Mouse (Mus musculus): ENCODE data around the gene Iqcn. TPM values are rescaled to one million over a fixed set of nuclear protein-coding genes. Genes with fewer than 3 reads are reported as not detected.

Gene Iqcn
- total RNA-seq (2021), result under 1 TPM in 1 of 2 experiments, not detected in 1; 0.07 TPM

- intact Hi-C loops (cut with DNase I), result loop anchor here (5.0 kb wide), 1 partner anchor 91 kb away; no protein-coding TSS in a partner anchor
These were observed at the start of gene Iqcn for GRCm38 (mm10) chr8:70703287-70703686. Gene Iqcn (plus strand): TSS chr8:70703457.

GRCm38 (mm10) chr8:70654121-70654520 lies 49.1 kb upstream of the Iqcn start:
- no peak for DNase-seq
- intact Hi-C loops (cut with DNase I), result loop anchor here (5.0 kb wide), 1 partner anchor 42 kb away; no protein-coding TSS in a partner anchor

More at GRCm38 (mm10) chr8:70703287-70703686, at the start of gene Iqcn:
- no peak for DNase-seq

GRCm38 (mm10) chr8:70655469-70655868 lies 47.8 kb upstream of the Iqcn start:
- no peak for DNase-seq
- intact Hi-C loops (cut with DNase I), result no loop called here

- intact Hi-C loops (cut with DNase I), result no loop called here
- no peak for DNase-seq
These were observed 47.0 kb upstream of the Iqcn start for GRCm38 (mm10) chr8:70656193-70656790.

GRCm38 (mm10) chr8:70657214-70657613 lies 46.0 kb upstream of the Iqcn start:
- DNase-seq, result no peak
- intact Hi-C loops (cut with DNase I), result no loop called here

GRCm38 (mm10) chr8:70657739-70658138 lies 45.5 kb upstream of the Iqcn start:
- no peak for DNase-seq

GRCm38 (mm10) chr8:70658897-70659603 lies 44.2 kb upstream of the Iqcn start:
- no peak for DNase-seq
- intact Hi-C loops (cut with DNase I), result no loop called here

More at GRCm38 (mm10) chr8:70657739-70658138, 45.5 kb upstream of the Iqcn start:
- intact Hi-C loops (cut with DNase I), result no loop called here

- peak; percentile 92 to 94 for DNase-seq
- intact Hi-C loops (cut with DNase I), result no loop called here
These were observed 43.5 kb upstream of the Iqcn start for GRCm38 (mm10) chr8:70659604-70660272.

- intact Hi-C loops (cut with DNase I), result no loop called here
- DNase-seq, result no peak
These were observed 43.0 kb upstream of the Iqcn start, which contains the start of gene Pgpep1 for GRCm38 (mm10) chr8:70660273-70660725. Gene Pgpep1 (minus strand): TSS chr8:70660388.

- DNase-seq, result no peak
- intact Hi-C loops (cut with DNase I), result no loop called here
These were observed 39.6 kb upstream of the Iqcn start for GRCm38 (mm10) chr8:70663691-70664090.

- intact Hi-C loops (cut with DNase I), result no loop called here
- DNase-seq, result no peak
These were observed 38.6 kb upstream of the Iqcn start for GRCm38 (mm10) chr8:70664631-70665030.

GRCm38 (mm10) chr8:70665599-70665998 lies 37.7 kb upstream of the Iqcn start:
- no peak for DNase-seq

GRCm38 (mm10) chr8:70667071-70667470 lies 36.2 kb upstream of the Iqcn start:
- DNase-seq, result peak; percentile 80 to 81
- intact Hi-C loops (cut with DNase I), result no loop called here

More at GRCm38 (mm10) chr8:70665599-70665998, 37.7 kb upstream of the Iqcn start:
- intact Hi-C loops (cut with DNase I), result no loop called here

GRCm38 (mm10) chr8:70671615-70672324 lies 31.5 kb upstream of the Iqcn start:
- intact Hi-C loops (cut with DNase I), result no loop called here
- peak; percentile 69 to 70 for DNase-seq

- intact Hi-C loops (cut with DNase I), result loop anchor here (1.0 kb wide), 1 partner anchor 28 kb away; no protein-coding TSS in a partner anchor
- DNase-seq, result no peak
These were observed 30.8 kb upstream of the Iqcn start for GRCm38 (mm10) chr8:70672325-70673078.

GRCm38 (mm10) chr8:70673079-70673856 lies 30.0 kb upstream of the Iqcn start, which contains the start of gene Lsm4:
Gene Lsm4 (plus strand): TSS chr8:70673248.
- intact Hi-C loops (cut with DNase I), result loop anchor here (1.0 kb wide), 1 partner anchor 27 kb away; no protein-coding TSS in a partner anchor
- DNase-seq, result peak; percentile 99

GRCm38 (mm10) chr8:70674109-70674508 lies 29.1 kb upstream of the Iqcn start:
- DNase-seq, result no peak
- intact Hi-C loops (cut with DNase I), result no loop called here

GRCm38 (mm10) chr8:70674716-70675115 lies 28.5 kb upstream of the Iqcn start:
- no peak for DNase-seq
- intact Hi-C loops (cut with DNase I), result no loop called here

- DNase-seq, result no peak
- intact Hi-C loops (cut with DNase I), result no loop called here
These were observed 27.9 kb upstream of the Iqcn start for GRCm38 (mm10) chr8:70675336-70675735.
